Mouse (Mus musculus) liver, postnatal 0 days (tissue): ENCODE data around the gene Dtx3.

Experiments
- CTCF ChIP-seq: sonication (generic); IDR thresholded peaks from 2 replicates; pipeline ENCODE4 v1.5.1; 2016; ENCODE audit warnings: antibody characterized with exemption, low read depth
- EP300 ChIP-seq: IDR thresholded peaks from 2 replicates; pipeline ENCODE4 v1.6.1; 2016; ENCODE audit warnings: antibody characterized with exemption, low read depth, mild to moderate bottlenecking

- TF ChIP-seq EP300 (no peak), CTCF (no peak)
Measured at GRCm38 (mm10) chr10:127181566-127181965, 14.0 kb downstream of the Dtx3 start.
